Mouse (Mus musculus): ENCODE measurements around the gene Nlrp4c.
"Not testable (repeated sequence)": the region's sequence is repeated elsewhere in the genome, so short reads cannot be mapped to it uniquely, and the experiment has no call there.

GRCm38 (mm10) chr7:6121128-6121527 is 76.2 kb downstream of the Nlrp4c start:
- TF ChIP-seq CTCF (IDR thresholded peaks at IDR 0.05; ENCODE audit: borderline replicate concordance, insufficient read depth, low read length); POLR2A (IDR thresholded peaks at IDR 0.05; ENCODE audit: low read depth, low read length): not testable (repeated sequence)

Data from embryonic fibroblast, embryonic 13.5 days (primary cell).